Mouse (Mus musculus) CH12.LX (cell line): ENCODE measurements around the gene Krt12. TPM values are rescaled to one million over a fixed set of nuclear protein-coding genes. Genes with fewer than 3 reads are reported as not detected.

Experiments
- DNase-seq: peaks from one replicate; pipeline ENCODE4 v3.0.0-alpha.2; 2013; ENCODE audit errors: extremely low read depth
- H3K27ac ChIP-seq: 2 replicates; pipeline ENCODE4 v1.5.1; 2012; ENCODE audit warnings: low read depth, mild to moderate bottlenecking, control low read depth, moderate library complexity; ENCODE audit not compliant: insufficient read depth
- H3K27me3 ChIP-seq: replicated peaks from 2 replicates; pipeline ENCODE3; 2012; ENCODE audit warnings: inconsistent platforms
- H3K36me3 ChIP-seq, 2 experiments: replicated peaks in 1 of 2; 2 replicates each; pipeline versions ENCODE3 to v1.6.1; 2012; ENCODE audit warnings: inconsistent platforms in 1 of 2, low read length in 1 of 2, mild to moderate bottlenecking in 1 of 2, mixed read lengths in 1 of 2, moderate library complexity in 1 of 2; ENCODE audit not compliant: control insufficient read depth in 1 of 2, insufficient read depth in 1 of 2
- H3K4me1 ChIP-seq, 2 experiments: 2 replicates each; pipeline ENCODE4 v1.6.1; 2012; ENCODE audit warnings: inconsistent platforms in 1 of 2, moderate library complexity in 1 of 2; ENCODE audit not compliant: insufficient read depth in 2 of 2, control insufficient read depth in 1 of 2
- H3K4me2 ChIP-seq: 2 replicates; pipeline ENCODE4 v1.6.1; 2012; ENCODE audit warnings: low read depth, mild to moderate bottlenecking, control low read depth; ENCODE audit not compliant: poor library complexity, insufficient read depth, severe bottlenecking
- H3K4me3 ChIP-seq, 3 experiments: fragments of 150-350 bp in 1 of 3; sonication (generic) in 1 of 3; replicated peaks in 1 of 3; 2 replicates each; pipeline versions ENCODE3 to v1.5.1; 2011 to 2012; ENCODE audit warnings: low read depth in 2 of 3, low read length in 2 of 3, mild to moderate bottlenecking in 2 of 3, moderate library complexity in 2 of 3, control low read depth in 1 of 3, improper control_type of control experiment in 1 of 3, inconsistent platforms in 1 of 3, mixed read lengths in 1 of 3; ENCODE audit not compliant: poor library complexity in 1 of 3
- H3K79me2 ChIP-seq: replicated peaks from 2 replicates; pipeline ENCODE4 v1.6.1; 2012; ENCODE audit warnings: mild to moderate bottlenecking, moderate library complexity; ENCODE audit not compliant: control insufficient read depth, poor library complexity, insufficient read depth, severe bottlenecking; ENCODE audit errors: extremely low read depth
- H3K9ac ChIP-seq: 2 replicates; pipeline ENCODE4 v1.6.1; 2012; ENCODE audit warnings: low read depth, mild to moderate bottlenecking, control low read depth, moderate library complexity; ENCODE audit not compliant: insufficient read depth
- H3K9me3 ChIP-seq: replicated peaks from 2 replicates; pipeline ENCODE3; 2012; ENCODE audit warnings: low read length, inconsistent platforms, mixed read lengths
- CTCF ChIP-seq, 2 experiments: IDR thresholded peaks in 1 of 2; conservative IDR thresholded peaks in 1 of 2; 2 replicates each; pipeline ENCODE4 v1.5.1; 2011 to 2012; ENCODE audit warnings: low read depth in 2 of 2, low read length in 2 of 2, improper control_type of control experiment in 1 of 2, inconsistent platforms in 1 of 2, mild to moderate bottlenecking in 1 of 2, moderate library complexity in 1 of 2
- ELF1 ChIP-seq: IDR thresholded peaks from 2 replicates; pipeline ENCODE4 v1.6.1; 2014; ENCODE audit warnings: low read depth, mild to moderate bottlenecking, inconsistent platforms, low read length, improper control_type of control experiment
- JUND ChIP-seq: conservative IDR thresholded peaks from 2 replicates; pipeline ENCODE4 v1.6.1; 2011; ENCODE audit warnings: low read depth, low read length, improper control_type of control experiment
- MEF2A ChIP-seq: IDR thresholded peaks from 2 replicates; pipeline ENCODE4 v1.6.1; 2014; ENCODE audit warnings: low read depth, mild to moderate bottlenecking, inconsistent platforms, low read length, improper control_type of control experiment, borderline replicate concordance
- MXI1 ChIP-seq: IDR thresholded peaks from 2 replicates; pipeline ENCODE4 v1.6.1; 2011; ENCODE audit warnings: mild to moderate bottlenecking, low read depth, low read length, improper control_type of control experiment
- MYC ChIP-seq: IDR thresholded peaks from 2 replicates; pipeline ENCODE4 v1.6.1; 2011; ENCODE audit warnings: low read depth, mild to moderate bottlenecking, improper control_type of control experiment, low read length
- NELFE ChIP-seq: IDR thresholded peaks from 2 replicates; pipeline ENCODE4 v1.6.1; 2011; ENCODE audit warnings: low read depth, low read length, improper control_type of control experiment
- NRF1 ChIP-seq: IDR thresholded peaks from 2 replicates; pipeline ENCODE4 v1.6.1; 2014; ENCODE audit warnings: low read depth, mild to moderate bottlenecking, inconsistent platforms, low read length, improper control_type of control experiment, moderate library complexity
- RAD21 ChIP-seq: IDR thresholded peaks from 2 replicates; pipeline ENCODE4 v1.6.1; 2011; ENCODE audit warnings: low read depth, mild to moderate bottlenecking, low read length, improper control_type of control experiment, moderate library complexity
- SIN3A ChIP-seq: IDR thresholded peaks from 2 replicates; pipeline ENCODE4 v1.6.1; 2012; ENCODE audit warnings: low read length, improper control_type of control experiment, inconsistent platforms
- SMC3 ChIP-seq: IDR thresholded peaks from 2 replicates; pipeline ENCODE4 v1.6.1; 2011; ENCODE audit warnings: low read depth, low read length, improper control_type of control experiment
- UBTF ChIP-seq: IDR thresholded peaks from 2 replicates; pipeline ENCODE4 v1.6.1; 2012; ENCODE audit warnings: low read depth, mild to moderate bottlenecking, inconsistent platforms, low read length, improper control_type of control experiment, moderate library complexity
- USF1 ChIP-seq: IDR thresholded peaks from 2 replicates; pipeline ENCODE4 v1.6.1; 2014; ENCODE audit warnings: low read depth, mild to moderate bottlenecking, inconsistent platforms, low read length, improper control_type of control experiment
- ZC3H11A ChIP-seq: IDR thresholded peaks from 2 replicates; pipeline ENCODE4 v1.6.1; 2012; ENCODE audit warnings: low read depth, mild to moderate bottlenecking, inconsistent platforms, low read length, improper control_type of control experiment
- ZMIZ1 ChIP-seq: IDR thresholded peaks from 2 replicates; pipeline ENCODE4 v1.6.1; 2012; ENCODE audit warnings: low read depth, mild to moderate bottlenecking, inconsistent platforms, low read length, improper control_type of control experiment
- ZNF384 ChIP-seq: IDR thresholded peaks from 2 replicates; pipeline ENCODE4 v1.6.1; 2012; ENCODE audit warnings: low read depth, low read length, improper control_type of control experiment, inconsistent platforms
- dilution Hi-C: fragments of 300-500 bp; cut with MboI; formaldehyde crosslinking; loops from 2 replicates; pipeline ENCODE4 v1.14.3; 2020; ENCODE audit warnings: low sequenced_read_pairs; ENCODE audit not compliant: extremely low pct_unique_long_range_greater_than_20kb, extremely low pct_ligation_motif_present
- in situ Hi-C: fragments of 300-500 bp; cut with MboI; formaldehyde crosslinking; loops from 3 replicates; pipeline ENCODE4 v1.14.3; 2019; ENCODE audit warnings: low sequenced_read_pairs, low pct_ligation_motif_present, low pct_unique_long_range_greater_than_20kb, mixed read lengths
- polyA plus RNA-seq: library from polyadenylated mRNA; unstranded; fragments of >175 nt; gene quantifications from 2 replicates; pipeline ENCODE4 v1.2.1, GENCODE M21; 2012; ENCODE audit warnings: low read depth; ENCODE audit not compliant: insufficient read length
- total RNA-seq, 2 experiments: library from RNA; depleted of rRNA; stranded (reverse); fragments of 300-350 nt in 1 of 2; fragments of >200 nt in 1 of 2; gene quantifications; 2 replicates each; pipeline ENCODE4 v1.2.3; 2012 to 2014

Gene Krt12
- total and polyA plus RNA-seq, 3 experiments, result not detected

DNA sequence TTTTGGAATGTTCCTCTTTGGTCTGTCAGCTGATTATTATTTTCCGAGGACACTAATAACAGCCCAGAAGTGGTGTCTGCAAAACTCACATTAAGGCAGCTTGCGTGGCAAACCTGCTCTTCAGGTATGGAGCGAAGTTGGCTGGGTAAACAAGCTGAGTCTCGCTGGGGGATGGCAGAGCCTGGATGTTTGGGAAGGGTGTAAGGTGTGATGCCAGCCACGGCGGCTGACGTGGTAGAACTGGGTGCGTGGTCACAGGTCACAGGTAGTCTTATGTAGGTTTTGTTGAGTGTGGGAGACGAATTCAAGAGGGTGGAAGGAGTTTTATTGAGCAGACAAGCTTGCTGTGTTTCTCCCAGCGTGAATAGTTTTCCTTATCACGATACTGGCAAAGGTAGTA lies 46.5 kb upstream of the Krt12 start:
- no peak for DNase-seq
- no peak overlapping the region for H3K9ac ChIP-seq
- dilution Hi-C loops, result no loop called here
- no peaks in the 10 kb centered on the region for H3K36me3 ChIP-seq
- in situ Hi-C loops, result loop anchor here (10.0 kb wide), 2 partner anchors 536 to 826 kb away; no protein-coding TSS in a partner anchor
- H3K4me2 ChIP-seq, result no peak overlapping the region
- no peak overlapping the region for H3K27ac ChIP-seq
- H3K79me2 ChIP-seq, result no peaks in the 10 kb centered on the region
- no peak overlapping the region for H3K4me3 ChIP-seq
- H3K27me3 ChIP-seq, result peaks cover 84% of the 10 kb centered on the region
- TF ChIP-seq ZMIZ1, result no peak
- H3K9me3 ChIP-seq, result no peaks in the 10 kb centered on the region
- H3K4me1 ChIP-seq, result no peaks in the 10 kb centered on the region

- dilution Hi-C loops, result no loop called here
Measured at GRCm38 (mm10) chr11:99466316-99466715, 44.3 kb upstream of the Krt12 start.

GRCm38 (mm10) chr11:99464836-99465235 lies 42.8 kb upstream of the Krt12 start:
- Histone ChIP-seq H3K4me1 (no peaks in the 10 kb centered on the region), H3K27ac (no peak overlapping the region), H3K4me2 (no peak overlapping the region), H3K79me2 (no peaks in the 10 kb centered on the region), H3K9me3 (no peaks in the 10 kb centered on the region), H3K36me3 (no peaks in the 10 kb centered on the region), H3K27me3 (peaks cover 87% of the 10 kb centered on the region), H3K4me3 (no peak overlapping the region), H3K9ac (no peak overlapping the region)
- in situ Hi-C loops (loop anchor here (5.0 to 10.0 kb wide), 3 partner anchors 83 to 830 kb away; no protein-coding TSS in a partner anchor), dilution Hi-C loops (no loop called here)
- TF ChIP-seq JUND, result no peak
- TF ChIP-seq NRF1, result no peak
- TF ChIP-seq ZMIZ1, result no peak
- no peak for TF ChIP-seq MXI1
- TF ChIP-seq MYC, result 0 out of 2 replicates have a peak, but pooled peaks have one; percentile 51
- TF ChIP-seq SMC3, result peak; percentile 83
- no peak for TF ChIP-seq SIN3A
- no peak for TF ChIP-seq NELFE
- peak; percentile 90 for TF ChIP-seq RAD21
- no peak; the same call in 1 of the 2 replicates for TF ChIP-seq ZC3H11A
- TF ChIP-seq MEF2A, result no peak
- TF ChIP-seq CTCF (conservative IDR thresholded peaks at IDR 0.05 in 1 of 2, IDR thresholded peaks at IDR 0.05 in 1 of 2; ENCODE audit: low read depth in 2 of 2, low read length in 2 of 2), result peak; percentile 93
- TF ChIP-seq ELF1, result no peak
- TF ChIP-seq ZNF384, result peak; percentile 100
- peak; percentile 86 for DNase-seq

More at GRCm38 (mm10) chr11:99466316-99466715, 44.3 kb upstream of the Krt12 start:
- no peaks in the 10 kb centered on the region for H3K9me3 ChIP-seq
- no peak for DNase-seq
- no peak overlapping the region for H3K4me3 ChIP-seq
- H3K4me1 ChIP-seq, result no peaks in the 10 kb centered on the region
- H3K36me3 ChIP-seq, result no peaks in the 10 kb centered on the region
- no peaks in the 10 kb centered on the region for H3K79me2 ChIP-seq
- no peak for TF ChIP-seq UBTF
- no peak for TF ChIP-seq USF1
- in situ Hi-C loops, result loop anchor here (10.0 kb wide), 2 partner anchors 538 to 828 kb away; no protein-coding TSS in a partner anchor
- H3K9ac ChIP-seq, result no peak overlapping the region
- peaks cover 89% of the 10 kb centered on the region for H3K27me3 ChIP-seq
- H3K4me2 ChIP-seq, result no peak overlapping the region
- no peak overlapping the region for H3K27ac ChIP-seq
